Mouse (Mus musculus): Measurements from ENCODE around the gene Hrasls.
A peak's percentile ranks its signal among the peaks of the same experiment; 100 is the strongest.

Hrasls gene

GRCm38 (mm10) chr16:29209605-29210411, at the start of gene Hrasls:
Gene Hrasls (plus strand): TSS chr16:29209695.
- peak; percentile 73 to 75 for DNase-seq

GRCm38 (mm10) chr16:29162271-29162670, 47.2 kb upstream of the Hrasls start:
- no peak for DNase-seq

DNA sequence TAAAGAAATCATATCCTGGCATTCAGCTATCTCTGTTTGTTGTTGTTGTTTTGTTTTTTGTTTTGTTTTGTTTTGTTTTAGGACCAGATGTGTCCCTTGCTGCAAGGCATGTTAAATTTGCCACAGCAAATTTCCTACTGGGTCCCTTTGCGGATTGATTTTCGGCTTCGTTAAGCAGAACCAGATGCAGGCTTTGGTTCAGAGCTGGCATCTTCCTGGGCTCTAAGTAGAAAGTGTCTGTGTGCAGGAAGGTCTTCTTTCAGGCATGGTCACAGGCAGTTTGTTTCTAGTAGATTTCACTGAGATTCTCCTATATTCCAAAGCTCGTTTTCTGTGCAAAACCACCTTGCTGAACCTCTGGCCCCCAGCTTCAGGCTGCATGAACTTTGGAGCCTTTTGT, 42.4 kb upstream of the Hrasls start:
- DNase-seq = no peak

DNA sequence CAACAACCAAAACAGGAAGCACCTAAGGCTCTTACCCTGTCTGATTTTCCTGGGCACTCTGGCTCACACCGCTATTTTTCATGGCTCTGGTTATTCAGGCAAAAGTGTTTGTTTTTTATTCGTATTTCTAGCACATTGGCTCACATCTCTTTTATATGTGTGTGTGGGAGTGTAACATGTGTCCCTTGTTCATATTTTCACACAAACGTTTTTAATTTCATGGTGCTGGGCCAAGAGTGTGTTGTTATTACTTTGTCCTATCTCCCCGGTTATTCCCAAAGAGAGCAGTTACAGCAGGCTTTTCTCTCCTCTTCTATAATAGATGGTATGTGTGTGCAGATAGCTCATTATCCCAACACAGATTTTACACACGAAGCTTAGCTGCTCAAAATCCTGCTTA, 37.8 kb upstream of the Hrasls start:
- DNase-seq = no peak

DNA sequence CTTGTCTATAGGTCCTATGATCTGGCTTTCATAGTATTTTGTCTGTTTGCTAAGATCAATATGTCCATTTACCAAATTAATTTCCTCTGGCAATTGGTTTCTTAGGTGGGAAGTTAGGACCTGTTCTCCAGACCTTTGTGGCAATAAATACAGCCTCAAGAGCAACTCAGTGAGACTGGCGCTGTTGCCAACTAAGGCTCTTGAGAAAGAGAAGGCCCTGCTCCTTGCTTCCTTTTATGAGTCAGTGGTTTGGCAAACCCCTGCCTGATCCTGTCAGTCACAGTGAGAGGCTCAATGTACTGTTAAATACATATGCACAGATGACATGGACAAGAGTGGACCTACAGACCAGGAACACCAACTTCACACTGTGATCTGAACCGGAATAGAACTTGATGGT, 36.3 kb upstream of the Hrasls start:
- DNase-seq = no peak

GRCm38 (mm10) chr16:29174831-29175350, 34.6 kb upstream of the Hrasls start:
- no peak for DNase-seq

DNA sequence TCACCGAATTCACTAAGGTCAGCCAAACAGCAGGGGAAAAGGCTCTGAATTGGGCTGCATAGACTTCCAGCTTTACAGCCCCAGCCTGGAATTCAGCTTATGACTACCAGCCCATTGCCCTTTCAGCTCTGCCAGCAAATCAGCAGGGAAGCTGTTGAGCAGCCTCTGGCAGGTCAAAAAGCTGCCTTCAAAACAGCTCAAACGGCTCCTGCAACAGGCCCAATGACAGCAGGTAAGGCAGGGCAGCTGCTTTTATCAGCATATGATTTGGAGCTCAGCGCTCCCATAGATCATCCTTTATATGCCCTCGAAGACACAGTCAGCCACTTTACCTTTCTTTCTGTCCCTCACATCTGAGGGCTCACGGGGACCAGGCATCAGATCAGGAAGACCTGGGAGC, 16.6 kb upstream of the Hrasls start:
- DNase-seq = peak; percentile 77 to 78

DNA sequence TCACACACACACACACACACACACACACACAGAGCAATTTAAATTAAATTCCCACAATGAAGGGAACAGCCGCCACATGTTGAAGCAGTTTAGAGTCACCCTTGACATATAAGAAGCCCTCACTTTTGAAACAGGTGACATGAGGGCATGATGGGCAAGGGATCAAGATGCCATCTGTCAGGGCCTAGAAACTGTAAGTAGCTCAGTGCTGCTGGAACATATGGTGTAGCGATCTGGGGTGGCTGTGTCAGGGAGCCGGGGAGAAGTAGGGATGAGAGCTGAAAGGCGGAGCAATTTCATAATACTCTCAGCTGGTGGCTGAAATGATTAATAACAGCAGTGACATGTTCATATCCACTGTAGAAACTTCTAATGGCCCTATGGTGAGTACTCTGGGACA, 15.5 kb upstream of the Hrasls start:
- DNase-seq = peak; percentile 62 to 77

- DNase-seq = peak in 1 of 2 experiments; percentile 25
Measured at GRCm38 (mm10) chr16:29195156-29195555, 14.3 kb upstream of the Hrasls start.

DNA sequence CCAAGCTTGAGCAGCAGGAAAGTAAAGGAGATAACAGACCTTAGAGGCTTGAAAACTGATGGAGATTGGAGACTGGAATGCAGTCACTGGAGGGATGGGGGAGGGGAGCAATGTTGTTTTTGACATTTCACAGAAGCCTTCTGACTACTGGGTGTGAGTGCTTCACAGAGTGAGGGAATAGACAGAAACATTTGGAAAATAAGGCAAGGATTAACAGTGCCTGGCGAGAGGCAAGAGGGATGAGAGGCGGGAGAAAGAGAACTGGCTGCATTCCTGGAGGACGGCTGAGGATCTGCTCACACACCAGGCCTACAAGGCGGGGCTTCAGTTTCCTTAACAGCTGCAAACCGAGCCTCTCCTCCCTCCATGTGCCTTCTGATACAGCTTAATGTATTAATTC, 11.0 kb upstream of the Hrasls start:
- no peak for DNase-seq

DNA sequence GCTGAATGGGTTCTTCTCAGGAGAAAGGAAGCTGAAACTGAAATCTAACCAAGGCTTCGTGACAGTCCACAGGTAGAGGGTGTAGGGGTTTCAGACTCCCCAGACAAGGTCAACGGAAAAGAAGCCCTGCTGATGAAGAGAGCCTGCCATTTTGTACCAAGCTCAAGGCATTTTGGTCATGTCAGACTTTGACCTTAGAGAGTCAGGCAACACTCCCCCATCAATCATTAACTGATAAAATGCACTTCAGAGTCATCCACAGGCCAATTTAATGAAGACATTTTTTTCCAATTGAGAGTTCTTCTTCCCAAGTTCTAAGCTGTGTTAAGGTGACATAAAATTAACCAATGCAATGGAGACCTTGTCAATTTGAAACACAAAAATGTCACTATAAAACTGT, 8.3 kb upstream of the Hrasls start:
- no peak for DNase-seq

DNA sequence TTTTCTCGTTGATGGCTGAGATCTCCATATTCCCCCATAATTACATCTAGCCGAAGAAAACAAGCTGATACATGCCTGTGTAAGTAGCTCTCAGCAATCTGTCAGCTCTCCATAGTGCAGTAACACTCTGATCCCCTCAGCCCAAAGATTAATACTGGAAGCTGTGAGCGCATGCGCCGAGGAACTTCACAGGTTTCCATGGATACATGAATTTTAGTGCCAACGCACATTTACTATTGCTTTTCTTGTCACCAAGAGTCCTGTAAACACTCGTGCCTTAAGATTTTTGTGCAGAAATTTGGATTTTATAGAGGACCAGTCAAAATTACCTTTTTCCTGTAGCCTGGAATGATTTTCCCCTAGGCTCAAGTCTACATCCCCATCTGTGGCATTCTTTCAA, 4.6 kb upstream of the Hrasls start:
- DNase-seq = peak; percentile 32 to 38

DNA sequence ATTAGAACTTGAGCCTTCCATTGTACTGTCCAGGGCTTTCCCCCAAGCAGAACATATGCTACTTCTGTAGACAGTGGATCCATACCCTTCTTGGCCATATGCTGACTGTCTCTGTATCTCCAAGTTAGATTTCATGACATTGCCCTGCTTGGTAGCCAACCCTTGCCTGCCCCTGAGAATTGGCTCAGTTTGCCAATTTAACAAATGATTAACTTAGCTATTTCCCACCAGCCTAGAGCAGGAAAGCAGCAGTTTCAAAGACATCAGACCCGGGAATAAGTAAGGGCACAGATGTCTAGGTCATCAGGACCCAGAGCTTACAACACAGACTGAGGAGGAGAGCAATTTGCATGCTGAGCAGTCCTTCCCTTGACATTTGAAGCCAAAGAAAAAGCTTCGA, 3.9 kb upstream of the Hrasls start:
- DNase-seq = no peak

DNA sequence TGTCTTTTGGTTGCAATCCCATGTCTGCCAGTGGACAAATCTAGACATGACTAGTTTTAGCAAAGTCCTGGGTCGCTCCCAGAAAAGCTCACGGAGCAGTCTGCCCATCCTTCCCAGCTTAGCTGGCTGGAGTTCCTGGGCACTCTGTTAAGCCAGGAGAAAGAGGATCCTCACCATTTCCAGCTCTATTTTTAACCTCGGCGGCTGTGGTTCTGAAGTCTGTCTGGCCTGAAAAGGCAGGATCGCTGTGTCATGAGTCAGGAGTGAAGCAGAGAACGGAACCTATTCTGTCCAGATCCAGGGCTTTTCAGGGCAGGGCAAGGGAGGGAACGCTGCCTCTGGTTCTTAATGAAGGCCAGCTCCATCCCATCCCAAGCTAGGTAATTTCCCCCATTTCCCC, 654 bp upstream of the Hrasls start:
- DNase-seq = peak; percentile 33 to 56

- peak; percentile 48 to 58 for DNase-seq
Measured at GRCm38 (mm10) chr16:29216395-29217295, 7.2 kb downstream of the Hrasls start.

DNA sequence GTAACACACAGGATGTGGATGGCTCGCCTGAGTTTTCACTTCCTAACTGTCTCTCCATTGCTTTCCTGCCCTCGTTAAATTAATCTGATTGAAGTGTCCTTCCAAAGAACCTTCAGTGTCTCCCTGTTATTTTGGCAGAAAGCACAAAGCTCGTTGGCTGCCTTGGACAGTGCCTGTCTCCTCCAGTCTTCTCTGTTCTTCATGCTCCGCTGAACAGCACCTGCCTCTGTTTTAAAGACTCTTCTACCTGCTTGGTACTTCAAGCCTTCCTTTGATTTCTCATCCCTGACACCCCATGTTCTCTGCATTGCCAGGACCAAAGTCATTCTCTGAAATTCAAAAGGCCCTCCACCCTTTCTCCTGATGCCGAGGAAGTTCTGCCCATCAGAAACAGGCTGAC, 26.5 kb downstream of the Hrasls start:
- DNase-seq = peak; percentile 53 to 61

DNA sequence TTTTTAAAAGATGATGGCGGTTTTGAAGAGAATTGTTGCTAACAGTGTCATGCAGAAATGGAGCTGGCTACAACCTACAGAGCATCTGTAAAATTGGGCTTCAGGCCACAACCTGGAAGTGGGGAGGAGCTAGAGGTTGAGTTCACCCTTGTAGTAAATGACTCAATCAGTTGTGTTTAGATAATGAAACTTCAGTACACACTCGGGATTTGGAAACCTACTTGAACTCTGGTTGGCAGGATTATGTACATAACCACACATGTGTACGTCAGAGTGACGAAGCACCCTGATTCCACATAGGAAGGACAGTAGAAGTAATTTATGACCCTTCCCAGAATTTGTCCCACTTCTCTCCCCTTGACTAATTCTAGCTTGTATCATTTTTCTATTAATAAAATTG, 44.8 kb downstream of the Hrasls start:
- DNase-seq = no peak

Data from cerebellum, postnatal 14 days (tissue).